Mouse (Mus musculus): Measurements from ENCODE around the gene Copg1.

DNA sequence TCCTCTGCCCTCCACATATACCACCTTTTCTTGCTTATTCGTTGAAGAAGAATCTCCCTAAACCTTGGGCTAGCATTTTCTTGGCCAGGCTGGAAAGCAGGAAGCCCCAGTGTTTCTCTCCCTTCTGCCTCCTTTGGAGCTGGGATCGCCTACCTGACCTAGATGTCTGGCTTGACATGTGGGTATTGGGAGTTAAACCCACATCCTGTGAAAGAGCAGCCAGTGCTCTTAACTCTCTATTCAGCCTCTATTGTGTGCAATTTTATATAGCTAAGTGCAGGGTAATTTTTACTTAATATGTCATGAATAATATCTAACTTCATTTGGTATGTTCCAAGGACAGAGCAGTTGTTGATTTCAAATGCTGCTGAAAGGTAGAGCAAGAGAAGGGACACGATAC lies 8.0 kb upstream of the Copg1 start:
- no peak for TF ChIP-seq POLR2A (IDR thresholded peaks at IDR 0.05; ENCODE audit: low read depth, low read length)
- TF ChIP-seq CTCF (IDR thresholded peaks at IDR 0.05; ENCODE audit: extremely low read depth, insufficient read depth, insufficient read length, insufficient replicate concordance), result no peak
